Mouse (Mus musculus) intestine, postnatal 0 days (tissue): ENCODE results near the gene Rgs10. TPM values are rescaled to one million over a fixed set of nuclear protein-coding genes. Genes with fewer than 3 reads are reported as not detected.

ENCODE experiments used
- ATAC-seq: fragments of 200-750 bp; cut with Nextera tagmentation; 2 replicates; pipeline ENCODE4 v1.8.0; 2017; ENCODE audit warnings: mild to moderate bottlenecking, moderate TSS enrichment, moderate library complexity
- H3K27ac ChIP-seq: fragments of 300-500 bp; sonication (generic); 2 replicates; pipeline ENCODE4 v1.5.1; 2014; ENCODE audit warnings: mild to moderate bottlenecking, low read depth, low read length, moderate library complexity
- H3K27me3 ChIP-seq: fragments of 300-500 bp; sonication (generic); replicated peaks from 2 replicates; pipeline ENCODE4 v1.6.1; 2014; ENCODE audit warnings: low read length, mixed read lengths; ENCODE audit not compliant: control insufficient read depth, insufficient read depth
- H3K36me3 ChIP-seq: fragments of 300-500 bp; sonication (generic); 2 replicates; pipeline ENCODE4 v1.6.1; 2014; ENCODE audit warnings: mild to moderate bottlenecking, moderate library complexity; ENCODE audit not compliant: control insufficient read depth, insufficient read depth
- H3K4me1 ChIP-seq: fragments of 300-500 bp; sonication (generic); replicated peaks from 2 replicates; pipeline ENCODE4 v1.6.1; 2014; ENCODE audit warnings: antibody characterized with exemption, low read length, mixed read lengths; ENCODE audit not compliant: control insufficient read depth, insufficient read depth
- H3K4me2 ChIP-seq: fragments of 300-500 bp; sonication (generic); replicated peaks from 2 replicates; pipeline ENCODE4 v1.6.1; 2014; ENCODE audit warnings: low read depth, mild to moderate bottlenecking, moderate library complexity
- H3K4me3 ChIP-seq: fragments of 300-500 bp; sonication (generic); 2 replicates; pipeline ENCODE4 v1.5.1; 2014; ENCODE audit warnings: low read depth, low read length
- H3K9ac ChIP-seq: fragments of 300-500 bp; sonication (generic); 2 replicates; pipeline ENCODE4 v1.6.1; 2014; ENCODE audit warnings: mild to moderate bottlenecking, low read depth, low read length
- H3K9me3 ChIP-seq: fragments of 300-500 bp; sonication (generic); 2 replicates; pipeline ENCODE4 v1.6.1; 2016; ENCODE audit warnings: mixed run types; ENCODE audit not compliant: control insufficient read depth
- CTCF ChIP-seq: sonication (generic); IDR thresholded peaks from 2 replicates; pipeline ENCODE4 v1.5.1; 2016; ENCODE audit warnings: low read depth, mild to moderate bottlenecking, control low read depth, antibody characterized with exemption, moderate library complexity
- WGBS: fragments of 180-500 bp; shearing (Covaris S2); extraction: QIAGEN DNeasy Blood & Tissue Kit; methylation state at CpG from one replicate; pipeline ENCODE4 v1.1.7; 2014; 5-methylcytosine and 5-hydroxymethylcytosine counted together
- polyA plus RNA-seq: library from polyadenylated mRNA; unstranded; fragments of >200 nt; fragmentation: Nextera tagmentation; extraction: Ambion mirVana; gene quantifications from 2 replicates; pipeline ENCODE4 v1.2.1, GENCODE M21; 2015

The Rgs10 gene
- polyA plus RNA-seq, 1 experiment from 2014 or later = 20.9 TPM

DNA sequence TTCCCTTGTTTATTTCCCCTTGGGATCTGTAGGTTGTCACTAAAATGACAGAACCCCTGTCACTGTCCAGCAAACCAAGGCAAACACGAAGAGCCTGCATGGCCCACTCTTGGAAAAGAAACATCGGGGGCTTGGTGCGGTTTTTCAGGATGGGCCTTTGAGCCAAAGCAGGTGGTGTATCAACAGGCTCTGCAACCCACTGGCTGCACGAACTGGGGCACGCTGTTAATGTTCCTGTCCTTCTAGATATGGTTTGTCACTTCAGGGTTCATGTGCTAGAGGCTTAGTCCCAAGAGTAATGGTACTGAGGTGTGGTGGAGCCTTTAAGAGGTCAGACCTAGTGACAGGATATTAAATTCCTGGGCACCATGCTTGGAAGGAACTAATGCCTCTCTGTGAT lies 63.1 kb downstream of the Rgs10 start:
- Histone ChIP-seq H3K27me3 (no peaks in the 10 kb centered on the region), H3K36me3 (no peaks in the 10 kb centered on the region), H3K4me3 (no peak overlapping the region), H3K4me2 (no peak overlapping the region), H3K9ac (no peak overlapping the region), H3K4me1 (no peaks in the 10 kb centered on the region), H3K9me3 (no peaks in the 10 kb centered on the region), H3K27ac (no peak overlapping the region)
- WGBS = 77% methylated on average over 5 of the region's 5 CpGs
- no peak for ATAC-seq
- TF ChIP-seq CTCF = no peak

DNA sequence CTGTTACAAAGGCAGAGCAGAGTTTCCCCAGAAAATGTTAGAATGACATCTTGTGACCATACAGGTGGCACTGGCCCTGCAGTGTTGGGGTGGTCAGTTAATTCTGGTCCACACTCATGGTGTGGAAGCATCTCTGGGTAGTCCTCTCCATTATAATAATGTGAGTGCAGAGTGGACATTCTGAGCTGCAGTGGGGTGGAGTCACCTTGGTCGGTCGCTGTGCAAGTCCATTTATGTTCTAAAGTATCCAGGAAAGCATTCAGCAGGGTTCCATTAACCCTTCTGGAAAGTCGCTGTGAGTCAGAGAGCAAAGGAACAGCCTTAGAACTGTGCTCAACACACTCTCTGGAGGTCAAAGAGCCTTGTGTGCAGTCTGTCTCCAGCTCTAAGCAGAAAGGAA lies 65.8 kb downstream of the Rgs10 start:
- Histone ChIP-seq H3K27ac (no peak overlapping the region), H3K4me1 (no peaks in the 10 kb centered on the region), H3K4me2 (no peak overlapping the region), H3K9me3 (no peaks in the 10 kb centered on the region), H3K36me3 (no peaks in the 10 kb centered on the region), H3K9ac (no peak overlapping the region), H3K27me3 (no peaks in the 10 kb centered on the region), H3K4me3 (no peak overlapping the region)
- no peak for ATAC-seq
- TF ChIP-seq CTCF = no peak
- WGBS = 64% methylated on average over 3 of the region's 3 CpGs

DNA sequence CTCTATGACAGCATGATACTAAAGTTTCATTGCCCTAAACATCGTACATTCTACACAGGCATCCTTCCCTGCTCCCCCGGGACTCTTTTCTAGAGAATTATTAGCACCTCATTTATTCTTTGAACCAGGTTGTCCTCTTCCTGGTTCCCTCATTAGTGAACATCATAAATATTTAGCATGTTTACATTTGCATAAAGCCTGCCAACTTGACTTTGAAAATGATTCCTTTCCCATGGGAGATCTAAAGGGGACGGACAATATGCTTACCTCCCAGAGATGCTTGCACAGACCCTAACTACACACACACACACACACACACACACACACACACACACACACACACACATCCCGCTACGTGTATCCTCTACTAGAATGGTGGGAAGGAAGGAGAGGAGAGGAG lies 67.4 kb downstream of the Rgs10 start:
- no peak overlapping the region for H3K4me3 ChIP-seq
- no peaks in the 10 kb centered on the region for H3K9me3 ChIP-seq
- H3K36me3 ChIP-seq = no peaks in the 10 kb centered on the region
- H3K27me3 ChIP-seq = no peaks in the 10 kb centered on the region
- no peak for TF ChIP-seq CTCF
- WGBS = 74% methylated on average over 3 of the region's 5 CpGs
- ATAC-seq = no peak
- no peak overlapping the region for H3K9ac ChIP-seq
- H3K4me2 ChIP-seq = no peak overlapping the region
- no peaks in the 10 kb centered on the region for H3K4me1 ChIP-seq
- no peak overlapping the region for H3K27ac ChIP-seq

DNA sequence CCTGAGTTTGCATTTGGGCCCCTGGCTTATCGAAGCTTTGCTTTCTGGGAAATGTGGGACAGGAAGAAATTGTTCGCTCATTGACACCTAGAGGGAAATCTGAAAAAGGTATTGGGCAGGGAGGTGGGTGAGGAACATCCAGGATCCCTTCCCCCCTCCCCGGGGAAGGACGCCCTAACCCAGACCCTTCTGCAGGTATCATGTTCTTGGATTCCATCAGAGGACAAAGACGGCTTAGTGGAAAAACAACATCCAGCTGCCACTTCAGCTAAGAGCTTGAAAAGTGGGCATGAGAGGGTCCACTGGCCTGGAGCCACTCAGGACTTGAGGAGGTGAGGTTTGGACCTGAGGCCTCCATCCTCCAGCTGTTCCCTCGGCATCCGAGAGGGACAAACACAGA lies 68.2 kb downstream of the Rgs10 start:
- ATAC-seq = no peak

DNA sequence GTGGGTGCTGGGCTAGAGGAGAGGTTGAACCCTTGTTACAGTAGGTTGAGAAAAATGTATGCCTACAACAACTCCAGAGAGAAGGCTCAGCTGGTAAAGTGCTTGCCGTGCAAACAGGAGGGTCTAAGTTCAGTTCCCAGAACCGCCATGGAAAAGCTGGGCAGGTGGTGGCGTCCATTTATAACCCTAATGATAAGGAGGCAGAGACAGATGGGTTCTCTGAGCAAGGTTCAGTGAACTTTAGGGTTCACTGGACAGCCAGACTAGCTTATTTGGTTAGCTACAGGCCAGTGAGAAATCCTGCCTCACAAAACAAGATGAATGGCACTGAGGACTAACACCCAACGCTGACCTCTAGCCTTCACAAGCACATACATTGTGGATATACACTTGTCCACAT lies 68.8 kb downstream of the Rgs10 start:
- TF ChIP-seq CTCF = no peak
- Histone ChIP-seq H3K9me3 (no peaks in the 10 kb centered on the region), H3K4me1 (no peaks in the 10 kb centered on the region), H3K4me3 (no peak overlapping the region), H3K9ac (no peak overlapping the region), H3K36me3 (no peaks in the 10 kb centered on the region), H3K27me3 (no peaks in the 10 kb centered on the region), H3K27ac (no peak overlapping the region), H3K4me2 (no peak overlapping the region)
- peak; percentile 50 for ATAC-seq
- WGBS = 50% methylated on average over 4 of the region's 4 CpGs

More for the DNA sequence above, 68.2 kb downstream of the Rgs10 start:
- H3K4me2 ChIP-seq = no peak overlapping the region
- no peaks in the 10 kb centered on the region for H3K9me3 ChIP-seq
- H3K36me3 ChIP-seq = no peaks in the 10 kb centered on the region
- WGBS = 84% methylated on average over 7 of the region's 7 CpGs
- H3K27ac ChIP-seq = no peak overlapping the region
- no peaks in the 10 kb centered on the region for H3K27me3 ChIP-seq
- no peaks in the 10 kb centered on the region for H3K4me1 ChIP-seq
- no peak overlapping the region for H3K9ac ChIP-seq
- H3K4me3 ChIP-seq = no peak overlapping the region
- no peak for TF ChIP-seq CTCF

DNA sequence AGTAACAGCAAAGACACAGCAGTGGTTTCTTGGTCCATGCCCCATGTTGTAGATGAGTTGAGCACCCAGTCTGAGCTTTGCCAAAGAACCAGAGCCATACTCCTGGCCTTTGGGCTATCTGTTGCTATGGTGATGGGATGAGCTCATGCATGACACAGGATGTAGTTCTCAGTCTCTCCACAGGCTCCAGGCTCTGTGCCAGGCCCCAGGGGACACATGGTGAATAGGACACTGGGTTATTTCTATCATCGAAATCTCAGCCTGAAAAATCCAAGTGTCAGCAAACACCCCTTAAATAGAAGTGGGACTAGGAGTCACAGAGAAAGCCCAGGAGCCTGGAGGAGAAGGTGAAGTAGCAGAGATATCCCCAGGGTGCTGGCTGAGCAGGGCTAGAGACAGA lies 70.0 kb downstream of the Rgs10 start:
- Histone ChIP-seq H3K27me3 (no peaks in the 10 kb centered on the region), H3K4me2 (no peak overlapping the region), H3K9ac (no peak overlapping the region), H3K4me3 (no peak overlapping the region), H3K9me3 (no peaks in the 10 kb centered on the region), H3K4me1 (no peaks in the 10 kb centered on the region), H3K27ac (no peak overlapping the region), H3K36me3 (no peaks in the 10 kb centered on the region)
- peak; percentile 27 for TF ChIP-seq CTCF
- 0 out of 2 replicates have a peak, but pooled peaks have one; percentile 41 for ATAC-seq
- WGBS = 51% methylated on average over 1 of the region's 1 CpGs

DNA sequence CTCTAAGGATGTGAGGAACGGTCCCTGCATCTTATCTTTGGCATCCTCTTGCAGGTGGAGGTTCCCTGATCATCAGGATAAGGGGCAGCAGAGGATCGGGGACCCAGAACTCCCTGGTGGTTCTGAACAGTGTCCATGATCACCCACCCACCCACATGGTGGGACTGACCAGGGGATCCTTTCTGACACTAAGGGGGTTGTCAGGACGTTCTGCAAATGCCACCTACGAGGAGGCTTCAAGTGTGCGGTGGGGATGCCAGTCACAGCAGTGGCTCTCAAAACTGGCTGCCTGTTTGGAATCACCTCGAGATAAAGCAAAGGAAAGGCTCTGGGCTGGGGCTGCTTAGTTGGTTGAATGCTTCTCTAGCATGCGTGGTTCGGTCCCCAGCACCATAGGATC lies 71.6 kb downstream of the Rgs10 start:
- TF ChIP-seq CTCF = no peak
- ATAC-seq = no peak
- WGBS = 74% methylated on average over 8 of the region's 8 CpGs
- Histone ChIP-seq H3K27ac (no peak overlapping the region), H3K4me3 (no peak overlapping the region), H3K27me3 (no peaks in the 10 kb centered on the region), H3K36me3 (no peaks in the 10 kb centered on the region), H3K4me2 (no peak overlapping the region), H3K9ac (no peak overlapping the region), H3K9me3 (no peaks in the 10 kb centered on the region), H3K4me1 (no peaks in the 10 kb centered on the region)
